Mouse (Mus musculus): ENCODE measurements around the gene Vash2. TPM values are rescaled to one million over a fixed set of nuclear protein-coding genes. Genes with fewer than 3 reads are reported as not detected.

The Vash2 gene
- polyA plus RNA-seq, 1 experiment from 2014 or later, result 27.0 TPM

DNA sequence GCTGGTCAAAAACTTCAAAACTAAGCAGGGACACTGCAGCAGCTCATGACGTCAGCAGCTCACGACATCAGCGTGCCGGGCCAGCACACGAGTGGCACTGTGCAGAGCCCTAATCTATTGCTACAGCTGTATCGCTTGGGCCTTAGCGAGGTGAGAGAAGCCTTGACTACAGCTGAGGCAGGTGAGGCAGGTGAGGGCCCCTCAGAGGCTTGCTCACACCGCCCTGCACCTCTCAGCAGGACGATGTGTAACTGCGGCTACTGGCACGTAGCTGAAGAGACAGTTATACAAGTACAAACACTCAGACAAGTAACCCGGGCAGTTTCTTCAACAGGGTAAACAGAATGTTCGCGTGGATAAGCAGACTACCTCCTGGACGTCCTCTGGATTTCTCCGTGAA, 74.4 kb downstream of the Vash2 start:
- no peak overlapping the region for H3K4me3 ChIP-seq (ENCODE audit: low read length)
- peaks cover 8% of the 10 kb centered on the region; the same call in 1 of the 2 replicates for H3K36me3 ChIP-seq (ENCODE audit: insufficient read depth, low read length)
- no peak for ATAC-seq (ENCODE audit: low FRiP score, low TSS enrichment)
- no peaks in the 10 kb centered on the region for H3K27me3 ChIP-seq (ENCODE audit: insufficient read depth, low read length)
- no peak overlapping the region for H3K9ac ChIP-seq (replicated peaks; ENCODE audit: low read length)
- no peak overlapping the region for H3K27ac ChIP-seq (ENCODE audit: low read length)
- H3K4me2 ChIP-seq (replicated peaks; ENCODE audit: low read depth, low read length), result no peak overlapping the region
- peaks cover 3% of the 10 kb centered on the region; the same call in 1 of the 2 replicates for H3K4me1 ChIP-seq (ENCODE audit: insufficient read depth, low read length)
- H3K9me3 ChIP-seq (ENCODE audit: low read length), result no peaks in the 10 kb centered on the region
- 85% methylated on average over 16 of the region's 16 CpGs for WGBS

DNA sequence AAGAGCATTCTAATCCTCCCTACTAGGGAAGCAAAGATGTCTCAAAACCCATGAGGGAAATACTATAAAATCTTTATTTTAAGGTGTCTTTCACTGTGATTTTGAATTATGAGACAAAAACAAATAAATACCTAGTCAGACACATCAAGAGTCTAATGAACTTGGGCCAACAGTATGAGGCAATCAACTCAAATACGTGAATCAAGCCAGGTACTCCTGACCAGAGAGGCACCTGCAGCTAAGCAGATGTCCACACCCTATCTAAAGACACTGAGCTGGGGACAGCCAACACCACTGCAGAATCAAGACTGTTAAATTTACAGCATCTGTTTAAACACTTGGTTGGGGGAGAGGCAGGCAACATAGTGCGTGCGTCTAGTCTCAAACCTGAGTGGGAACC, 75.0 kb downstream of the Vash2 start:
- WGBS, result 97% methylated on average over 3 of the region's 3 CpGs
- ATAC-seq (ENCODE audit: low FRiP score, low TSS enrichment), result no peak
- Histone ChIP-seq H3K4me2 (replicated peaks; ENCODE audit: low read depth, low read length) (no peak overlapping the region), H3K27ac (ENCODE audit: low read length) (no peak overlapping the region), H3K9ac (replicated peaks; ENCODE audit: low read length) (no peak overlapping the region), H3K36me3 (ENCODE audit: insufficient read depth, low read length) (peaks cover 8% of the 10 kb centered on the region; the same call in 1 of the 2 replicates), H3K9me3 (ENCODE audit: low read length) (no peaks in the 10 kb centered on the region), H3K27me3 (ENCODE audit: insufficient read depth, low read length) (no peaks in the 10 kb centered on the region), H3K4me3 (ENCODE audit: low read length) (no peak overlapping the region), H3K4me1 (ENCODE audit: insufficient read depth, low read length) (peaks cover 3% of the 10 kb centered on the region; the same call in 1 of the 2 replicates)

DNA sequence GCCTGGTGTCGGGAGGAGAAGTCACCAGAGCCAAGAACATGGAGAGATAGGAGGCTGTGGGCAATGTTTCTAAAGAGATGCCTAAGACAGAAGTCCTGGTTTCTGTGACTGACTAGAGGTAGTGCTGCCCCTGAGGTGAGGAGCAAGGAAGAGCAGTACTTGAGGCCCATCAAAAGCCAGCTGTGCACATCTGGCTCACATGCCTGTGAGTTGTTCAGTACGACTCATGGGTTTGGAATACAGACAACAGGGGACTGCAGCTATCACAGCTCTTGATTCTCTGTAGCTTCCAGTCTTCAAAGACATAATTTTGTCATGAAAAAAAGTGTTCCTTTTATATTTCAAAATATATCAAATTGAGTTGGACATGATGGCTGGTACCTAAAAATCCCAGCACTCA, 78.0 kb downstream of the Vash2 start:
- Histone ChIP-seq H3K36me3 (ENCODE audit: insufficient read depth, low read length) (peaks cover 11% of the 10 kb centered on the region; the same call in 1 of the 2 replicates), H3K9ac (replicated peaks; ENCODE audit: low read length) (no peak overlapping the region), H3K4me1 (ENCODE audit: insufficient read depth, low read length) (peaks cover 3% of the 10 kb centered on the region; the same call in 1 of the 2 replicates), H3K27ac (ENCODE audit: low read length) (no peak overlapping the region), H3K4me3 (ENCODE audit: low read length) (no peak overlapping the region), H3K9me3 (ENCODE audit: low read length) (no peaks in the 10 kb centered on the region), H3K27me3 (ENCODE audit: insufficient read depth, low read length) (no peaks in the 10 kb centered on the region), H3K4me2 (replicated peaks; ENCODE audit: low read depth, low read length) (no peak overlapping the region)
- WGBS, result 75% methylated on average over 2 of the region's 2 CpGs
- ATAC-seq (ENCODE audit: low FRiP score, low TSS enrichment), result no peak

DNA sequence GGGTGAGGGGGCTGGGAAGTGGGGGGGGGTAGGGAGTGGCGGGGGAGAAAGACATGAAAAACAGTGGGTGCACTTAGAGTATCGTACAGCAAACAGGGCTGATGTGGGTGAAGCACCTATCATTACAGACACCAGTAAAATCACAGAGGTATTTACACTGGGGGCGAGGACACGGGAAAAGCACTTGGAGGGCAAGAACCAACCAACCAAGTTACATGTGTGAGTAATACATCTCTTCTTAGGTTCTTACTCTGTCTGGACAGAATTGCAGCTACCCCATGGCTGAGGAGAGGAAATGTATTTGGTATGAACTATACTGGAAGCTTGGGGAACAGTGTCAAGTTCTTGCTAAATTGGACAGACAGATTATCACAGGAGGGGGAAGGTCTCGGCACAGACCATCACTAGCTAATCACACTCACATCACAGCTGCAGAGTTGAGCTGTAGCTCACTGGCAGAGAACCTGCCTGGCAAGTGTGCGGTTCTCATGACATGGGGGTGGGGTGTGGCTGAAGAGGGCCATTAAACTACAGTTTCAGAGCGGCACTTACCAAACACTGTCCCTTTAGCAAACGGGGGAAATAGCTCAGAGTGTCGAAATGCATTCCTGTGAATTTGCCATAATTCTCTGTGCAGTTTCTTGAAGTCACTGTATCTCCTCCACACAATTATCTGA, 80.1 kb downstream of the Vash2 start:
- ATAC-seq (ENCODE audit: low FRiP score, low TSS enrichment), result no peak
- Histone ChIP-seq H3K4me1 (ENCODE audit: insufficient read depth, low read length) (peaks cover 3% of the 10 kb centered on the region; the same call in 1 of the 2 replicates), H3K9ac (replicated peaks; ENCODE audit: low read length) (no peak overlapping the region), H3K4me3 (ENCODE audit: low read length) (no peak overlapping the region), H3K27ac (ENCODE audit: low read length) (no peak overlapping the region), H3K4me2 (replicated peaks; ENCODE audit: low read depth, low read length) (no peak overlapping the region), H3K36me3 (ENCODE audit: insufficient read depth, low read length) (peaks cover 20% of the 10 kb centered on the region), H3K27me3 (ENCODE audit: insufficient read depth, low read length) (no peaks in the 10 kb centered on the region), H3K9me3 (ENCODE audit: low read length) (no peaks in the 10 kb centered on the region)
- WGBS, result 56% methylated on average over 9 of the region's 9 CpGs

DNA sequence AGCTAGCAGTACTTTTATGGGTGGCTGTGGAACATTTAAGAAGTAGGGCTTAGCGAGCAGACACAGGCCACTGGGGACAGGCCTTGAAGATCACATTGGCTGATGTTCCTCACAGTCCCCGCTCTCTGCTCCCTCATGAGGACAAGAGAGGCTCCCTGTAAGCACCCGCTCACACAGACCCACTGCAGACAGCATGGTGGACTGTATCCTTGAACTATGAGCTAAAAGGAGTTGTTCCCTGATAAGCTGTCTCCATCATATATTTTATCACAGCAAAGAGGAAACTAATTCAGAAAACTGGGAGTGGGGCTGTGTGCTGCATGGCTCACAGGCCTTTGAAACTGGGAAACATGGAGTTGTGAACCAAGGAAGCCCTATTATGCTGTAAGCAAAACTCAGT, 80.9 kb downstream of the Vash2 start:
- no peaks in the 10 kb centered on the region for H3K9me3 ChIP-seq (ENCODE audit: low read length)
- H3K4me2 ChIP-seq (replicated peaks; ENCODE audit: low read depth, low read length), result no peak overlapping the region
- peaks cover 15% of the 10 kb centered on the region; the same call in 1 of the 2 replicates for H3K36me3 ChIP-seq (ENCODE audit: insufficient read depth, low read length)
- H3K27me3 ChIP-seq (ENCODE audit: insufficient read depth, low read length), result no peaks in the 10 kb centered on the region
- H3K9ac ChIP-seq (replicated peaks; ENCODE audit: low read length), result no peak overlapping the region
- ATAC-seq (ENCODE audit: low FRiP score, low TSS enrichment), result no peak
- H3K4me3 ChIP-seq (ENCODE audit: low read length), result no peak overlapping the region
- 96% methylated on average over 3 of the region's 3 CpGs for WGBS
- peaks cover 3% of the 10 kb centered on the region; the same call in 1 of the 2 replicates for H3K4me1 ChIP-seq (ENCODE audit: insufficient read depth, low read length)
- no peak overlapping the region for H3K27ac ChIP-seq (ENCODE audit: low read length)

Other genes with a start within 250 kb of the Vash2 start
- 13.7 and 14.4 TPM in 2 replicates for gene Rps6kc1, start 67.5 kb downstream of the Vash2 start, polyA plus RNA-seq (2015; fragmentation: Nextera tagmentation; extraction: Ambion mirVana)
- 44.8 and 44.9 TPM in 2 replicates for gene Angel2, start 54.2 kb downstream of the Vash2 start, polyA plus RNA-seq (2015; fragmentation: Nextera tagmentation; extraction: Ambion mirVana)
- gene Flvcr1, start 46.9 kb upstream of the Vash2 start, polyA plus RNA-seq (2015; fragmentation: Nextera tagmentation; extraction: Ambion mirVana), result 6.0 and 6.2 TPM in 2 replicates
- not detected in 2 replicates for gene Spata45, start 57.3 kb upstream of the Vash2 start, polyA plus RNA-seq (2015; fragmentation: Nextera tagmentation; extraction: Ambion mirVana)
- gene Tatdn3, start 83.6 kb upstream of the Vash2 start, polyA plus RNA-seq (2015; fragmentation: Nextera tagmentation; extraction: Ambion mirVana), result 13.1 and 14.4 TPM in 2 replicates
- 21.9 and 25.5 TPM in 2 replicates for gene Nsl1, start 83.7 kb upstream of the Vash2 start, polyA plus RNA-seq (2015; fragmentation: Nextera tagmentation; extraction: Ambion mirVana)
- 13.5 and 14.6 TPM in 2 replicates for gene Batf3, start 118.6 kb upstream of the Vash2 start, polyA plus RNA-seq (2015; fragmentation: Nextera tagmentation; extraction: Ambion mirVana)
- gene Fam71a, start 185.5 kb upstream of the Vash2 start, polyA plus RNA-seq (2015; fragmentation: Nextera tagmentation; extraction: Ambion mirVana), result not detected in 2 replicates
- 4.1 and 4.4 TPM in 2 replicates for gene Atf3, start 238.7 kb upstream of the Vash2 start, polyA plus RNA-seq (2015; fragmentation: Nextera tagmentation; extraction: Ambion mirVana)